Mouse (Mus musculus) heart, adult 8-10 months (tissue): ENCODE measurements around the gene Slc25a17. TPM values are rescaled to one million over a fixed set of nuclear protein-coding genes. Genes with fewer than 3 reads are reported as not detected.

ENCODE experiments used
- DNase-seq: peaks from one replicate; pipeline ENCODE4 v3.0.0; 2022; ENCODE audit warnings: low spot score
- total RNA-seq, 4 experiments: library from RNA; stranded (reverse); gene quantifications; 2 replicates each; pipeline ENCODE4 v1.2.4; 2022

Slc25a17 gene
- total RNA-seq, 4 experiments from 2014 or later: 11.7 to 13.5 (median 12.8) TPM

- DNase-seq: no peak
Observed at GRCm38 (mm10) chr15:81301193-81302070, 59.2 kb downstream of the Slc25a17 start.

- DNase-seq: no peak
Observed at GRCm38 (mm10) chr15:81300520-81301069, 60.0 kb downstream of the Slc25a17 start.

GRCm38 (mm10) chr15:81299549-81299948, 61.1 kb downstream of the Slc25a17 start:
- no peak for DNase-seq

- no peak for DNase-seq
Observed at GRCm38 (mm10) chr15:81298213-81298612, 62.4 kb downstream of the Slc25a17 start.

GRCm38 (mm10) chr15:81297543-81297942, 63.1 kb downstream of the Slc25a17 start:
- DNase-seq: no peak

- DNase-seq: no peak
Observed at GRCm38 (mm10) chr15:81294897-81295296, 65.7 kb downstream of the Slc25a17 start.

GRCm38 (mm10) chr15:81294386-81294785, 66.2 kb downstream of the Slc25a17 start:
- peak; percentile 10 for DNase-seq

GRCm38 (mm10) chr15:81290747-81291146, 69.9 kb downstream of the Slc25a17 start:
- no peak for DNase-seq

GRCm38 (mm10) chr15:81290230-81290629, 70.4 kb downstream of the Slc25a17 start:
- no peak for DNase-seq

GRCm38 (mm10) chr15:81284121-81284734, 76.4 kb downstream of the Slc25a17 start:
- DNase-seq: no peak

GRCm38 (mm10) chr15:81278699-81279098, 81.9 kb downstream of the Slc25a17 start:
- DNase-seq: no peak

- DNase-seq: no peak
Observed at GRCm38 (mm10) chr15:81277928-81278327, 82.7 kb downstream of the Slc25a17 start.

- DNase-seq: no peak
Observed at GRCm38 (mm10) chr15:81273361-81273760, 87.3 kb downstream of the Slc25a17 start.

GRCm38 (mm10) chr15:81272305-81273053, 88.1 kb downstream of the Slc25a17 start:
- peak; percentile 29 for DNase-seq

Other genes starting within 250 kb of the Slc25a17 start
- gene Mrtfa, start 170.1 kb downstream of the Slc25a17 start, total RNA-seq: 1 to 10 TPM; 5.4 to 7.4 (median 6.7) TPM
- gene Mchr1, start 125.3 kb downstream of the Slc25a17 start, total RNA-seq: not detected
- 100 to 1,000 TPM; 102 to 114 (median 104) TPM for gene St13, start 39.3 kb upstream of the Slc25a17 start, total RNA-seq
- 10 to 100 TPM; 10.6 to 13.1 (median 12.0) TPM for gene Xpnpep3, start 39.3 kb upstream of the Slc25a17 start, total RNA-seq
- not detected for gene Dnajb7, start 47.5 kb upstream of the Slc25a17 start, total RNA-seq
- 100 to 1,000 TPM; 105 to 114 (median 113) TPM for gene Rbx1, start 105.5 kb upstream of the Slc25a17 start, total RNA-seq
- 10 to 100 TPM; 40.2 to 48.8 (median 46.7) TPM for gene Ep300, start 224.5 kb upstream of the Slc25a17 start, total RNA-seq